Mouse (Mus musculus): ENCODE measurements at regions not wholly inside any gene's neighbourhood (a gene's known extent, or its start where the extent isn't known, plus 50 kb on each side); places are given as distances from the start of the nearest gene placed in this dataset.
A peak's percentile ranks its signal among the peaks of the same experiment; 100 is the strongest.

- whole genome bisulfite sequencing, result 72% methylated on average over 2 of the region's 2 CpGs
- H3K4me2 ChIP-seq (ENCODE audit: low read length), result no peak overlapping the region
- ATAC-seq (replicated peaks; ENCODE audit: low FRiP score, low TSS enrichment, low read depth) (no peak), DNase-seq (ENCODE audit: low spot score) (no peak)
- H3K36me3 ChIP-seq (ENCODE audit: control insufficient read depth, insufficient read depth, low read length), result no peaks in the 10 kb centered on the region
- H3K27ac ChIP-seq (ENCODE audit: low read depth), result no peak overlapping the region
- H3K9me3 ChIP-seq (ENCODE audit: control insufficient read depth, low read length), result no peaks in the 10 kb centered on the region
- no peak overlapping the region for H3K4me3 ChIP-seq (ENCODE audit: low read depth, low read length)
- no peak overlapping the region for H3K9ac ChIP-seq (ENCODE audit: low read length)
- H3K27me3 ChIP-seq (replicated peaks; ENCODE audit: control insufficient read depth, insufficient read depth, low read length), result no peaks in the 10 kb centered on the region
- H3K4me1 ChIP-seq (replicated peaks; ENCODE audit: control insufficient read depth, insufficient read depth, low read length), result no peaks in the 10 kb centered on the region
Measured at GRCm38 (mm10) chr10:8064281-8064680, 108.3 kb upstream of the Tab2 start.

- ATAC-seq (replicated peaks; ENCODE audit: low FRiP score, low TSS enrichment, low read depth), result no peak
- H3K27me3 ChIP-seq (replicated peaks; ENCODE audit: control insufficient read depth, insufficient read depth, low read length), result no peaks in the 10 kb centered on the region
- no peak for DNase-seq (ENCODE audit: low spot score)
- no peak overlapping the region for H3K4me3 ChIP-seq (ENCODE audit: low read depth, low read length)
- 84% methylated on average over 5 of the region's 5 CpGs for WGBS
- no peaks in the 10 kb centered on the region for H3K4me1 ChIP-seq (replicated peaks; ENCODE audit: control insufficient read depth, insufficient read depth, low read length)
- H3K4me2 ChIP-seq (ENCODE audit: low read length), result no peak overlapping the region
- no peaks in the 10 kb centered on the region for H3K9me3 ChIP-seq (ENCODE audit: control insufficient read depth, low read length)
- H3K9ac ChIP-seq (ENCODE audit: low read length), result no peak overlapping the region
- H3K27ac ChIP-seq (ENCODE audit: low read depth), result no peak overlapping the region
- no peaks in the 10 kb centered on the region for H3K36me3 ChIP-seq (ENCODE audit: control insufficient read depth, insufficient read depth, low read length)
Measured at GRCm38 (mm10) chr10:8063458-8064090, 107.5 kb upstream of the Tab2 start.

DNA sequence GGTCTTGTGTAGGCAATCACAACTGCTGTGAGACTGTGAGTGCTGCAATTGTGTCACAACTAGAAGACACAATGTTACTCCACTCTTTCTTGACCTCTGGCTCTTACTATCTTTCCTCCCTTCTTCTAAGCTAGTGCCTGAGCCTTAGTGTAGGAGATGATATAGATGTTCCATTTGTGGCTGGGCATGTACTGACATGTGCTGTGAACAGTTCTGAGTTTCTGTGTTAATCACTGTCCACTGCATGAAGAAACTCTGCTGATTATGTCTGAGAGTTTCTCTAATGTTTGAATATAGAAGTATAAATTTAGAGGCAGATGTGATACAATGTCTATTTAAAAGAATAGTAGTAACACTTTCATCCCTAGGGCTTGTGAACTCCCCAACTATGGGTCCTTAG, 105.0 kb upstream of the Tab2 start:
- Histone ChIP-seq H3K4me1 (replicated peaks; ENCODE audit: control insufficient read depth, insufficient read depth, low read length) (no peaks in the 10 kb centered on the region), H3K4me3 (ENCODE audit: low read depth, low read length) (no peak overlapping the region), H3K27me3 (replicated peaks; ENCODE audit: control insufficient read depth, insufficient read depth, low read length) (no peaks in the 10 kb centered on the region), H3K4me2 (ENCODE audit: low read length) (no peak overlapping the region), H3K9ac (ENCODE audit: low read length) (no peak overlapping the region), H3K9me3 (ENCODE audit: control insufficient read depth, low read length) (no peaks in the 10 kb centered on the region), H3K27ac (ENCODE audit: low read depth) (no peak overlapping the region), H3K36me3 (ENCODE audit: control insufficient read depth, insufficient read depth, low read length) (no peaks in the 10 kb centered on the region)
- DNase-seq (ENCODE audit: low spot score), result no peak
- no peak for ATAC-seq (replicated peaks; ENCODE audit: low FRiP score, low TSS enrichment, low read depth)

DNA sequence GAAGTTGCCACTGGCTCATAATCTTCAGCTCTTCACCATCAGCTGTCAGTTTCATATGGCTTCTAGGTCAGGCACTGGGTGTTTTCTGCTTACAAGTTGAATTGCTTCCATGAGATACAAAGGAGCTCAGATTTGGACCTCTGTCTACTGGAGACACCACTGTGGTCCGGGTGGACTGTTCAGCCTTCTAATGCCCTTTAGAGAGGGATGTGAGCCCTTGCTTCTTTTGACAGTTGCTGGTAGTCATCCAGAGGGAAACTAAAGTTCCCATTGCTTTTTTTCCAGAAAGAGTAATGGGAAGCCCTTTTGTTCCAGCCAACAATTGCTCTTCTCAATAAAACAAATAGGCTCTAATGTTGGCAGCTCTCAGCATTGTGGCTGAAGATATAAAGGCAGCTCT, 103.7 kb upstream of the Tab2 start:
- Histone ChIP-seq H3K27me3 (replicated peaks; ENCODE audit: control insufficient read depth, insufficient read depth, low read length) (no peaks in the 10 kb centered on the region), H3K4me1 (replicated peaks; ENCODE audit: control insufficient read depth, insufficient read depth, low read length) (no peaks in the 10 kb centered on the region), H3K4me3 (ENCODE audit: low read depth, low read length) (no peak overlapping the region), H3K9ac (ENCODE audit: low read length) (no peak overlapping the region), H3K27ac (ENCODE audit: low read depth) (no peak overlapping the region), H3K9me3 (ENCODE audit: control insufficient read depth, low read length) (no peaks in the 10 kb centered on the region), H3K4me2 (ENCODE audit: low read length) (no peak overlapping the region), H3K36me3 (ENCODE audit: control insufficient read depth, insufficient read depth, low read length) (no peaks in the 10 kb centered on the region)
- no peak for DNase-seq (ENCODE audit: low spot score)
- no peak for ATAC-seq (replicated peaks; ENCODE audit: low FRiP score, low TSS enrichment, low read depth)
- 77% methylated on average over 1 of the region's 1 CpGs for WGBS

DNA sequence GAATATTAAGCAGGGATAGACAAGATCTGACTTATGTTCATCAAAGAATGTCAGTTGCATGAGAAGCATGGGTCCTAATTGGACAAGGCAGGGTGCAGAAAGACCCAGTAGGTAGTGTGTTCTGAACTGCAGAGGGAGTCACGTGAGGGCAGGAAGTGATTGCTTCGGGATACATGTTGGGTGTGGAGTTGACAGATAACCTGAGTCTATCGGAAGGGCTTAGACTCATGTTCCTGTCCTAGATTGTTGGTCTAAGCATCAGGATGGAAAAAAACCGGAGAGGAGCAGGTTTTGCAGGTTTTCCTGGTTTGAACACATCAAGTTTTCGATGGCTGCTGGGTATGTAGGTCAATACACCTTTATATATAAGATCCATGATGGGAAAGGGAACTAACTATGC, 101.8 kb upstream of the Tab2 start:
- ATAC-seq (replicated peaks; ENCODE audit: low FRiP score, low TSS enrichment, low read depth), result no peak

GRCm38 (mm10) chr10:8055293-8055692, 99.3 kb upstream of the Tab2 start:
- WGBS, result 61% methylated on average over 6 of the region's 6 CpGs

More for the DNA sequence above, 101.8 kb upstream of the Tab2 start:
- H3K4me2 ChIP-seq (ENCODE audit: low read length), result no peak overlapping the region
- WGBS, result 73% methylated on average over 5 of the region's 5 CpGs
- H3K4me1 ChIP-seq (replicated peaks; ENCODE audit: control insufficient read depth, insufficient read depth, low read length), result no peaks in the 10 kb centered on the region
- H3K9me3 ChIP-seq (ENCODE audit: control insufficient read depth, low read length), result no peaks in the 10 kb centered on the region
- no peaks in the 10 kb centered on the region for H3K36me3 ChIP-seq (ENCODE audit: control insufficient read depth, insufficient read depth, low read length)
- H3K27ac ChIP-seq (ENCODE audit: low read depth), result no peak overlapping the region
- DNase-seq (ENCODE audit: low spot score), result no peak
- no peaks in the 10 kb centered on the region for H3K27me3 ChIP-seq (replicated peaks; ENCODE audit: control insufficient read depth, insufficient read depth, low read length)
- H3K4me3 ChIP-seq (ENCODE audit: low read depth, low read length), result no peak overlapping the region
- H3K9ac ChIP-seq (ENCODE audit: low read length), result no peak overlapping the region

GRCm38 (mm10) chr10:8043416-8044163, 87.6 kb upstream of the Tab2 start:
- peak; percentile 92 for ATAC-seq (replicated peaks; ENCODE audit: low FRiP score, low TSS enrichment, low read depth)
- Histone ChIP-seq H3K9ac (ENCODE audit: low read length) (no peak overlapping the region), H3K4me3 (ENCODE audit: low read depth, low read length) (no peak overlapping the region), H3K9me3 (ENCODE audit: control insufficient read depth, low read length) (peaks cover 4% of the 10 kb centered on the region; the same call in 1 of the 2 replicates), H3K36me3 (ENCODE audit: control insufficient read depth, insufficient read depth, low read length) (no peaks in the 10 kb centered on the region), H3K4me2 (ENCODE audit: low read length) (no peak overlapping the region), H3K4me1 (replicated peaks; ENCODE audit: control insufficient read depth, insufficient read depth, low read length) (no peaks in the 10 kb centered on the region; the same call in 1 of the 2 replicates), H3K27ac (ENCODE audit: low read depth) (no peak overlapping the region), H3K27me3 (replicated peaks; ENCODE audit: control insufficient read depth, insufficient read depth, low read length) (no peaks in the 10 kb centered on the region)
- DNase-seq (ENCODE audit: low spot score), result no peak
- 65% methylated on average over 3 of the region's 3 CpGs for WGBS

More at GRCm38 (mm10) chr10:8055293-8055692, 99.3 kb upstream of the Tab2 start:
- Histone ChIP-seq H3K4me3 (ENCODE audit: low read depth, low read length) (no peak overlapping the region), H3K9ac (ENCODE audit: low read length) (no peak overlapping the region), H3K36me3 (ENCODE audit: control insufficient read depth, insufficient read depth, low read length) (no peaks in the 10 kb centered on the region), H3K4me2 (ENCODE audit: low read length) (no peak overlapping the region), H3K27ac (ENCODE audit: low read depth) (no peak overlapping the region), H3K27me3 (replicated peaks; ENCODE audit: control insufficient read depth, insufficient read depth, low read length) (no peaks in the 10 kb centered on the region), H3K9me3 (ENCODE audit: control insufficient read depth, low read length) (no peaks in the 10 kb centered on the region), H3K4me1 (replicated peaks; ENCODE audit: control insufficient read depth, insufficient read depth, low read length) (no peaks in the 10 kb centered on the region)
- DNase-seq (ENCODE audit: low spot score) (no peak), ATAC-seq (replicated peaks; ENCODE audit: low FRiP score, low TSS enrichment, low read depth) (no peak)

GRCm38 (mm10) chr10:8042306-8042705, 86.3 kb upstream of the Tab2 start:
- no peak overlapping the region for H3K27ac ChIP-seq (ENCODE audit: low read depth)
- H3K9me3 ChIP-seq (ENCODE audit: control insufficient read depth, low read length), result peaks cover 4% of the 10 kb centered on the region; the same call in 1 of the 2 replicates
- no peaks in the 10 kb centered on the region; the same call in 1 of the 2 replicates for H3K4me1 ChIP-seq (replicated peaks; ENCODE audit: control insufficient read depth, insufficient read depth, low read length)
- H3K27me3 ChIP-seq (replicated peaks; ENCODE audit: control insufficient read depth, insufficient read depth, low read length), result no peaks in the 10 kb centered on the region
- ATAC-seq (replicated peaks; ENCODE audit: low FRiP score, low TSS enrichment, low read depth) (no peak), DNase-seq (ENCODE audit: low spot score) (no peak)
- WGBS, result 87% methylated on average over 6 of the region's 6 CpGs
- H3K9ac ChIP-seq (ENCODE audit: low read length), result no peak overlapping the region
- no peak overlapping the region for H3K4me3 ChIP-seq (ENCODE audit: low read depth, low read length)
- H3K36me3 ChIP-seq (ENCODE audit: control insufficient read depth, insufficient read depth, low read length), result no peaks in the 10 kb centered on the region
- no peak overlapping the region for H3K4me2 ChIP-seq (ENCODE audit: low read length)

GRCm38 (mm10) chr10:8041790-8042189, 85.8 kb upstream of the Tab2 start:
- DNase-seq (ENCODE audit: low spot score) (no peak), ATAC-seq (replicated peaks; ENCODE audit: low FRiP score, low TSS enrichment, low read depth) (no peak)
- no peak overlapping the region for H3K4me3 ChIP-seq (ENCODE audit: low read depth, low read length)
- no peak overlapping the region for H3K9ac ChIP-seq (ENCODE audit: low read length)
- H3K9me3 ChIP-seq (ENCODE audit: control insufficient read depth, low read length), result peaks cover 4% of the 10 kb centered on the region; the same call in 1 of the 2 replicates
- WGBS, result 67% methylated on average over 8 of the region's 8 CpGs
- H3K4me1 ChIP-seq (replicated peaks; ENCODE audit: control insufficient read depth, insufficient read depth, low read length), result no peaks in the 10 kb centered on the region; the same call in 1 of the 2 replicates
- H3K27ac ChIP-seq (ENCODE audit: low read depth), result no peak overlapping the region
- H3K27me3 ChIP-seq (replicated peaks; ENCODE audit: control insufficient read depth, insufficient read depth, low read length), result no peaks in the 10 kb centered on the region
- H3K4me2 ChIP-seq (ENCODE audit: low read length), result no peak overlapping the region
- H3K36me3 ChIP-seq (ENCODE audit: control insufficient read depth, insufficient read depth, low read length), result no peaks in the 10 kb centered on the region
